ENCODE assay signal across 15 mouse cellular contexts in genomic region chr1:143989773-143990172, GRCm38 (mm10). TPM values are rescaled to one million over a fixed set of nuclear protein-coding genes. Genes with fewer than 3 reads are reported as not detected.
A peak's percentile ranks its signal among the peaks of the same experiment; 100 is the strongest.
DNase-seq lines count a peak whose midpoint lies in the region; ATAC-seq lines count a peak whose summit lies in the region.
"Had no signal": no experiment of that assay in that cellular context is flagged by ENCODE, and none has a peak within 500 bp of the region (broad histone marks: within the 10 kb centered on the region; RNA-seq: fewer than 3 reads in every experiment).

No protein-coding gene starts in this region.

- H3K9ac ChIP-seq in forebrain, embryonic 11.5 days (ENCODE audit: low read length) = no peak overlapping the region
- no peak overlapping the region for H3K9ac ChIP-seq in embryonic facial prominence, embryonic 14.5 days (ENCODE audit: low read depth, low read length)
- H3K9ac ChIP-seq in hindbrain, embryonic 13.5 days = no peak overlapping the region
- H3K9ac ChIP-seq: kidney, embryonic 15.5 days; limb, embryonic 12.5 days; liver, embryonic 14.5 days had no signal

- no peaks in the 10 kb centered on the region for H3K27me3 ChIP-seq in forebrain, embryonic 11.5 days (ENCODE audit: control insufficient read depth, insufficient read depth, low read length)
- no peaks in the 10 kb centered on the region for H3K27me3 ChIP-seq in forebrain, embryonic 10.5 days (ENCODE audit: poor library complexity, severe bottlenecking)
- H3K27me3 ChIP-seq in embryonic facial prominence, embryonic 14.5 days (replicated peaks; ENCODE audit: control insufficient read depth, insufficient read depth, low read length) = no peaks in the 10 kb centered on the region
- no peaks in the 10 kb centered on the region for H3K27me3 ChIP-seq in hindbrain, embryonic 13.5 days
- H3K27me3 ChIP-seq: CH12.LX; kidney, embryonic 15.5 days; limb, embryonic 12.5 days had no signal

- intact Hi-C loops in heart, postnatal 14 days (cut with DNase I) = no loop called here

- H3K9me3 ChIP-seq in forebrain, embryonic 11.5 days (ENCODE audit: control insufficient read depth, low read length) = no peaks in the 10 kb centered on the region
- H3K9me3 ChIP-seq in forebrain, embryonic 10.5 days = no peaks in the 10 kb centered on the region
- H3K9me3 ChIP-seq in embryonic facial prominence, embryonic 14.5 days (ENCODE audit: control insufficient read depth, low read length) = no peaks in the 10 kb centered on the region
- H3K9me3 ChIP-seq in hindbrain, embryonic 13.5 days = no peaks in the 10 kb centered on the region
- H3K9me3 ChIP-seq: kidney, embryonic 15.5 days; limb, embryonic 12.5 days had no signal

- 17% methylated on average over 5 of the region's 5 CpGs for WGBS in forebrain, embryonic 11.5 days
- WGBS in forebrain, embryonic 10.5 days = 30% methylated on average over 5 of the region's 5 CpGs
- whole genome bisulfite sequencing in embryonic facial prominence, embryonic 14.5 days = 20% methylated on average over 4 of the region's 5 CpGs
- WGBS in hindbrain, embryonic 13.5 days = 9% methylated on average over 3 of the region's 5 CpGs

- H3K4me1 ChIP-seq in forebrain, embryonic 11.5 days (replicated peaks; ENCODE audit: control insufficient read depth, insufficient read depth, low read length) = no peaks in the 10 kb centered on the region
- peaks cover 10% of the 10 kb centered on the region for H3K4me1 ChIP-seq in forebrain, embryonic 10.5 days
- H3K4me1 ChIP-seq in embryonic facial prominence, embryonic 14.5 days (ENCODE audit: control insufficient read depth, insufficient read depth, low read length) = no peaks in the 10 kb centered on the region
- H3K4me1 ChIP-seq in hindbrain, embryonic 13.5 days (replicated peaks) = no peaks in the 10 kb centered on the region
- H3K4me1 ChIP-seq: kidney, embryonic 15.5 days; limb, embryonic 12.5 days had no signal

- H3K27ac ChIP-seq in forebrain, embryonic 11.5 days (ENCODE audit: low read depth, low read length) = no peak overlapping the region
- H3K27ac ChIP-seq in forebrain, embryonic 10.5 days = no peak overlapping the region
- no peak overlapping the region for H3K27ac ChIP-seq in embryonic facial prominence, embryonic 14.5 days (replicated peaks; ENCODE audit: low read depth, low read length)
- H3K27ac ChIP-seq in hindbrain, embryonic 13.5 days = no peak overlapping the region
- H3K27ac ChIP-seq: heart, adult 2 months; kidney, embryonic 15.5 days; left cerebral cortex, adult 2 months; limb, embryonic 12.5 days; liver, embryonic 14.5 days had no signal

- H3K4me2 ChIP-seq in forebrain, embryonic 11.5 days (ENCODE audit: low read depth, low read length, severe bottlenecking) = no peak overlapping the region
- no peak overlapping the region for H3K4me2 ChIP-seq in embryonic facial prominence, embryonic 14.5 days (ENCODE audit: low read depth, low read length)
- H3K4me2 ChIP-seq in hindbrain, embryonic 13.5 days = no peak overlapping the region
- H3K4me2 ChIP-seq: kidney, embryonic 15.5 days; limb, embryonic 12.5 days had no signal

- H3K4me3 ChIP-seq in forebrain, embryonic 11.5 days (ENCODE audit: low read depth, low read length) = no peak overlapping the region
- no peak overlapping the region for H3K4me3 ChIP-seq in forebrain, embryonic 10.5 days
- no peak overlapping the region for H3K4me3 ChIP-seq in embryonic facial prominence, embryonic 14.5 days (ENCODE audit: low read depth, low read length)
- H3K4me3 ChIP-seq in hindbrain, embryonic 13.5 days = no peak overlapping the region
- H3K4me3 ChIP-seq: heart, adult 2 months; kidney, embryonic 15.5 days; left cerebral cortex, adult 2 months; limb, embryonic 12.5 days had no signal

- peak; percentile 69 for ATAC-seq in forebrain, embryonic 11.5 days (replicated peaks; ENCODE audit: low FRiP score)
- no peak for ATAC-seq in embryonic facial prominence, embryonic 14.5 days (ENCODE audit: low read depth)
- peak; percentile 61 for ATAC-seq in hindbrain, embryonic 13.5 days (ENCODE audit: low FRiP score)

- H3K36me3 ChIP-seq in forebrain, embryonic 11.5 days (ENCODE audit: control insufficient read depth, insufficient read depth, low read length) = no peaks in the 10 kb centered on the region
- H3K36me3 ChIP-seq in forebrain, embryonic 10.5 days (replicated peaks) = no peaks in the 10 kb centered on the region
- no peaks in the 10 kb centered on the region for H3K36me3 ChIP-seq in embryonic facial prominence, embryonic 14.5 days (ENCODE audit: control insufficient read depth, insufficient read depth, low read length)
- no peaks in the 10 kb centered on the region for H3K36me3 ChIP-seq in hindbrain, embryonic 13.5 days
- H3K36me3 ChIP-seq: kidney, embryonic 15.5 days; limb, embryonic 12.5 days had no signal

- no peak for DNase-seq in forebrain, embryonic 11.5 days (ENCODE audit: low spot score)
- no peak for DNase-seq in forebrain, embryonic 10.5 days (ENCODE audit: extremely low spot score, low spot score)
- peak; percentile 78 for DNase-seq in MN1 (ENCODE audit: low spot score)
- DNase-seq in embryonic facial prominence, embryonic 14.5 days (ENCODE audit: low spot score) = peak; percentile 53
- DNase-seq in heart, postnatal 14 days = no peak
- no peak for DNase-seq in heart, adult 11 months
- DNase-seq in frontal cortex, postnatal 10 days (ENCODE audit: low spot score in 2 of 2) = no peak
- DNase-seq: cerebellum, adult 11 months; heart, adult 2 months had no signal

RNA-seq across cellular contexts. Expression of gene Rgs2, which starts 14.2 kb away (rescaled TPM):
- polyA plus RNA-seq in forebrain, embryonic 11.5 days (2014; fragmentation: Nextera tagmentation; extraction: Ambion mirVana) = 58.9 and 61.1 TPM in 2 replicates
- 30.9 and 34.2 TPM in 2 replicates for polyA plus RNA-seq in forebrain, embryonic 10.5 days (2016; fragmentation: Nextera tagmentation; extraction: Ambion mirVana)
- polyA plus RNA-seq in embryonic facial prominence, embryonic 14.5 days (2014; fragmentation: Nextera tagmentation; extraction: Ambion mirVana) = 49.2 and 52.4 TPM in 2 replicates
- polyA plus RNA-seq in hindbrain, embryonic 13.5 days (2015; fragmentation: Nextera tagmentation; extraction: Ambion mirVana) = 132 and 135 TPM in 2 replicates
- 10 to 100 TPM; 57.4 to 59.9 TPM for total RNA-seq in heart, postnatal 14 days (2021)

Comparison
In these comparisons a context has a peak if more than half of its experiments do, and no peak if none do; other contexts are left out.
1. DNase-seq: peak in MN1 (single experiment) and embryonic facial prominence, embryonic 14.5 days (single experiment); none in forebrain, embryonic 11.5 days (single experiment), forebrain, embryonic 10.5 days (single experiment), heart, postnatal 14 days (0 of 2), heart, adult 11 months (single experiment) and frontal cortex, postnatal 10 days (0 of 2).